Mouse (Mus musculus): Measurements from ENCODE around the gene Prl7b1. TPM values are rescaled to one million over a fixed set of nuclear protein-coding genes. Genes with fewer than 3 reads are reported as not detected.

The Prl7b1 gene
- polyA plus RNA-seq (2012; rRNA removed): 0.36 and 0.46 TPM in 2 replicates

GRCm38 (mm10) chr13:27610482-27610881 is at the start of gene Prl7b1:
Prl7b1 (minus strand) TSS chr13:27610582.
- no peak for DNase-seq (ENCODE audit: extremely low spot score in 1 of 2, low spot score in 1 of 2)

DNA sequence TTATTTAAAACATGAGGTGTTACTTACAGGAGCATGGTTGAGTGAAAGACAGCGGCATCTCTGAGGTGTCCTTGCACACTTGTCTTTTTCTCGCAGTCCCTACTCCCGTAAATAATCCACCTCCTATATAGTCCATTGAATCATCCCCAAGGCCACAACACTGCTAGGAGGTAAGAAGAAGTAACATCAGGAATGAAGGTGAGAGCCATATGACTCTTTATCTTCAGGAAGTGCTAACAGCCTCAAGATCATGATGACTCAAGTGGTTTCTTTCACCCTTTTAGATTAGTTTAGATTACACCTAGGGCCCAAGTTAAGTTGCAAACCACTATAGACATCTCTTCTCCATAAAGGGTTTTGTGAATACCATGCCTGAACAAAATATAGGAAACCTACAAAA is 32.0 kb upstream of the Prl7b1 start, which contains the start of gene Prl7a1:
Prl7a1 (minus strand) TSS at position 101 of the 400 bp plus-strand sequence.
- DNase-seq (ENCODE audit: extremely low spot score in 1 of 2, low spot score in 1 of 2): no peak

GRCm38 (mm10) chr13:27582071-27582470 is 28.3 kb downstream of the Prl7b1 start, which contains the start of gene Prl8a1:
Prl8a1 (minus strand) TSS chr13:27582171.
- no peak for DNase-seq (ENCODE audit: extremely low spot score in 1 of 2, low spot score in 1 of 2)

DNA sequence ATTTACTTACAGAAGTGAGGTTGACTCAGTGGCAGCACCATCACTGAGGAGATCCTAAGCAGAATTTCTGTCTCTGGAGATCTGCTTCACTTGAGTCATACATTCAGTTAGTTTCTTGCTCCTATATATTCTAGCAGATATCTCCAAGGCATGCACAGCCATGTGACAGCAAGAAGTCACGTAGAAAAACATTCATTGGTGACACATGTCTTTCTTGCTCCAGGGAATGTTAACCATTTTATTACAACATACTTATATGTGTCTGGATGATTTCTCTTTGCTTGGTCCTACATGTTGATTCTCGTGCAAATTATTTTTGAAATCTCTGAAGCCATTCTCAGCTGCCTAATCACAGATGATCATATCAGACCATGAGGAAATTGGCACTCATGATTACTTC is 45.9 kb downstream of the Prl7b1 start, which contains the start of gene Prl8a9:
Prl8a9 (minus strand) TSS at position 101 of the 400 bp plus-strand sequence.
- no peak for DNase-seq (ENCODE audit: extremely low spot score in 1 of 2, low spot score in 1 of 2)

DNA sequence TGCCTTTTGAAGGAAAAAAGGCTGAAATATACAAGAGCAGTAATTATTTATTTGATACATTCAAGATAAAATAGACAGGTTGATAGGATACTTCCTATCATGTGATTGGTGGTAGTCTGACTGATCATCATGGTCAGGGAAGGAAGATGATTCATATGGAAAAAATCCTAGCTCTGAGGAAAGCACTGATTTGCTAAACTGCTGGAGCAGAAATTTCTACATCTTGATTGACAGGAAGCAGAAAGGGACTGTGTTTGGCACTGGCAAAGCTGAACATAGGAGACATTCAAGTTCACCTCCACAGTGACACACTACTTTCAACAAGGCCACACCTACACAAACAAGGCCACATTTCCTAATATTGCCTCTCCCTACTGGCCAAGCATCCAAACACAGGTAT is 57.0 kb downstream of the Prl7b1 start:
- DNase-seq (ENCODE audit: extremely low spot score in 1 of 2, low spot score in 1 of 2): no peak

Other genes with a start within 250 kb of the Prl7b1 start
- gene Prl2b1, start 219.7 kb downstream of the Prl7b1 start, polyA plus RNA-seq (2012; rRNA removed): 4.4 and 12.1 TPM in 2 replicates
- gene Prl8a6, start 171.9 kb downstream of the Prl7b1 start, polyA plus RNA-seq (2012; rRNA removed): 0.17 TPM in 1 of 2 replicates, not detected in the other
- gene Prl8a8, start 97.4 kb downstream of the Prl7b1 start, polyA plus RNA-seq (2012; rRNA removed): 0.12 and 0.59 TPM in 2 replicates
- 2.8 and 6.9 TPM in 2 replicates for gene Prl8a9, start 46.0 kb downstream of the Prl7b1 start, polyA plus RNA-seq (2012; rRNA removed)
- 0.25 TPM in 1 of 2 replicates, not detected in the other for gene Prl8a1, start 28.4 kb downstream of the Prl7b1 start, polyA plus RNA-seq (2012; rRNA removed)
- 1.7 and 6.3 TPM in 2 replicates for gene Prl7a1, start 31.9 kb upstream of the Prl7b1 start, polyA plus RNA-seq (2012; rRNA removed)
- gene Prl7a2, start 57.5 kb upstream of the Prl7b1 start, polyA plus RNA-seq (2012; rRNA removed): 1.1 and 3.6 TPM in 2 replicates
- gene Prl7d1, start 106.2 kb upstream of the Prl7b1 start, polyA plus RNA-seq (2012; rRNA removed): 2.5 and 7.0 TPM in 2 replicates
- gene Prl7c1, start 170.2 kb upstream of the Prl7b1 start, polyA plus RNA-seq (2012; rRNA removed): 0.26 and 0.50 TPM in 2 replicates
- gene Prl2a1, start 191.1 kb upstream of the Prl7b1 start, polyA plus RNA-seq (2012; rRNA removed): 2.7 and 7.9 TPM in 2 replicates
- gene Prl2c1, start 238.8 kb upstream of the Prl7b1 start, polyA plus RNA-seq (2012; rRNA removed): 0.69 TPM in 1 of 2 replicates, not detected in the other

Measured in frontal cortex, adult 2 months (tissue).